Comparison of ENCODE assay signal across 23 mouse cellular contexts in genomic region chr12:95239158-95239779, GRCm38 (mm10).
DNase-seq lines count a peak whose midpoint lies in the region; ATAC-seq and TF ChIP-seq lines count a peak whose summit lies in the region.
"Had no signal": no experiment of that assay in that cellular context is flagged by ENCODE, and none has a peak within 500 bp of the region (broad histone marks: within the 10 kb centered on the region; RNA-seq: fewer than 3 reads in every experiment).

No protein-coding gene starts in this region.

- no peak for TF ChIP-seq CTCF in liver, adult 2 months (IDR thresholded peaks at IDR 0.05; ENCODE audit: low read depth, low read length)
- no peak for TF ChIP-seq CTCF in brain, embryonic 14.5 days (IDR thresholded peaks at IDR 0.05; ENCODE audit: borderline replicate concordance, extremely low read depth, insufficient read depth, insufficient read length)

- no peak overlapping the region for H3K4me2 ChIP-seq in liver, embryonic 12.5 days
- H3K4me2 ChIP-seq: embryonic facial prominence, embryonic 13.5 days; forebrain, embryonic 13.5 days; heart, embryonic 11.5 days; heart, embryonic 15.5 days; hindbrain, embryonic 13.5 days had no signal

- H3K4me3 ChIP-seq in liver, adult 2 months (ENCODE audit: insufficient read depth, low read depth, low read length) = no peak overlapping the region
- no peak overlapping the region for H3K4me3 ChIP-seq in liver, embryonic 12.5 days
- H3K4me3 ChIP-seq: embryonic facial prominence, embryonic 13.5 days; forebrain, embryonic 13.5 days; heart, adult 2 months; heart, embryonic 15.5 days; hindbrain, embryonic 13.5 days had no signal

- H3K27me3 ChIP-seq in liver, adult 2 months (ENCODE audit: control insufficient read depth, insufficient read depth, low read length) = no peaks in the 10 kb centered on the region
- H3K27me3 ChIP-seq in liver, embryonic 12.5 days (replicated peaks) = no peaks in the 10 kb centered on the region
- H3K27me3 ChIP-seq: embryonic facial prominence, embryonic 13.5 days; forebrain, embryonic 13.5 days; heart, embryonic 15.5 days; hindbrain, embryonic 13.5 days had no signal

- no peak overlapping the region for H3K27ac ChIP-seq in liver, adult 2 months (replicated peaks; ENCODE audit: insufficient read depth, low read depth, low read length)
- H3K27ac ChIP-seq in liver, embryonic 12.5 days = no peak overlapping the region
- H3K27ac ChIP-seq: embryonic facial prominence, embryonic 13.5 days; forebrain, embryonic 13.5 days; heart, adult 2 months; heart, embryonic 15.5 days; hindbrain, embryonic 13.5 days; hindbrain, postnatal 0 days had no signal

- no peaks in the 10 kb centered on the region for H3K36me3 ChIP-seq in liver, adult 2 months (ENCODE audit: control insufficient read depth, insufficient read depth, low read length)
- H3K36me3 ChIP-seq in liver, embryonic 12.5 days = no peaks in the 10 kb centered on the region
- H3K36me3 ChIP-seq: embryonic facial prominence, embryonic 13.5 days; G1E; heart, embryonic 15.5 days; hindbrain, embryonic 13.5 days had no signal

- WGBS in liver, adult 2 months = 30% methylated on average over 3 of the region's 3 CpGs
- 19% methylated on average over 3 of the region's 3 CpGs for WGBS in liver, embryonic 12.5 days (ENCODE audit: insufficient replicate concordance)

- H3K4me1 ChIP-seq in liver, adult 2 months (ENCODE audit: control insufficient read depth, insufficient read depth, low read length) = no peaks in the 10 kb centered on the region
- no peaks in the 10 kb centered on the region for H3K4me1 ChIP-seq in liver, embryonic 12.5 days
- H3K4me1 ChIP-seq: embryonic facial prominence, embryonic 13.5 days; forebrain, embryonic 13.5 days; heart, embryonic 15.5 days; hindbrain, embryonic 13.5 days had no signal

- H3K79me2 ChIP-seq in liver, adult 2 months (ENCODE audit: control insufficient read depth, insufficient read depth, low read length) = no peaks in the 10 kb centered on the region

- no peak for ATAC-seq in liver, embryonic 12.5 days
- ATAC-seq: CD4-positive, CD25-positive, alpha-beta regulatory T cell, adult 4 months; forebrain, embryonic 13.5 days; hindbrain, postnatal 0 days had no signal

- no peak overlapping the region for H3K9ac ChIP-seq in liver, adult 2 months (ENCODE audit: low read depth, low read length)
- H3K9ac ChIP-seq in liver, embryonic 12.5 days = no peak overlapping the region
- H3K9ac ChIP-seq: embryonic facial prominence, embryonic 13.5 days; forebrain, embryonic 13.5 days; heart, embryonic 15.5 days; hindbrain, embryonic 13.5 days had no signal

- no peaks in the 10 kb centered on the region for H3K9me3 ChIP-seq in liver, embryonic 12.5 days (replicated peaks)
- H3K9me3 ChIP-seq: embryonic facial prominence, embryonic 13.5 days; forebrain, embryonic 13.5 days; heart, embryonic 15.5 days; hindbrain, embryonic 13.5 days had no signal

- no peak for TF ChIP-seq POLR2A in liver, adult 2 months (IDR thresholded peaks at IDR 0.05; ENCODE audit: extremely low read depth, insufficient read depth, low read length)
- TF ChIP-seq POLR2A in brain, embryonic 14.5 days (IDR thresholded peaks at IDR 0.05; ENCODE audit: borderline replicate concordance, extremely low read depth, insufficient read depth, insufficient read length, poor library complexity, severe bottlenecking) = no peak

- peak; percentile 68 for DNase-seq in embryo, embryonic 10 days (ENCODE audit: low spot score)
- no peak for DNase-seq in embryo, embryonic 9.5 days (ENCODE audit: extremely low spot score)
- DNase-seq in liver, adult 2 months (ENCODE audit: extremely low read depth, low read depth, low spot score) = peak; percentile 4
- DNase-seq in brain, embryonic 14.5 days (ENCODE audit: low read depth) = peak; percentile 5
- peak; percentile 1 for DNase-seq in embryo, embryonic 11.5 days (ENCODE audit: low read depth, low spot score)
- no peak for DNase-seq in layer of hippocampus, postnatal 36 days
- no peak for DNase-seq in spleen, adult 18-20 months
- DNase-seq: adrenal gland, postnatal 10 days; B cell, adult 2 months; cerebellum, adult 8-10 months; cerebellum, postnatal 14 days; gastrocnemius, postnatal 14 days; heart, adult 2 months; heart, postnatal 14 days had no signal

Comparison
In these comparisons a context has a peak if more than half of its experiments do, and no peak if none do; other contexts are left out.
1. DNase-seq: peak in embryo, embryonic 10 days (single experiment), liver, adult 2 months (single experiment), brain, embryonic 14.5 days (single experiment) and embryo, embryonic 11.5 days (single experiment); none in embryo, embryonic 9.5 days (single experiment), layer of hippocampus, postnatal 36 days (0 of 2) and spleen, adult 18-20 months (0 of 2).